Mouse (Mus musculus) midbrain, embryonic 15.5 days (tissue): ENCODE data around the gene Cnnm2. TPM values are rescaled to one million over a fixed set of nuclear protein-coding genes. Genes with fewer than 3 reads are reported as not detected.
A peak's percentile ranks its signal among the peaks of the same experiment; 100 is the strongest.

Experiments
- ATAC-seq: fragments of 200-750 bp; cut with Nextera tagmentation; replicated peaks from 2 replicates; pipeline ENCODE4 v1.8.0; 2017; ENCODE audit warnings: moderate TSS enrichment
- H3K27ac ChIP-seq: fragments of 300-500 bp; sonication (generic); 2 replicates; pipeline ENCODE4 v1.5.1; 2015; ENCODE audit warnings: mild to moderate bottlenecking, inconsistent platforms
- H3K27me3 ChIP-seq: fragments of 300-500 bp; sonication (generic); replicated peaks from 2 replicates; pipeline ENCODE4 v1.6.1; 2015; ENCODE audit warnings: inconsistent platforms
- H3K36me3 ChIP-seq: fragments of 300-500 bp; sonication (generic); replicated peaks from 2 replicates; pipeline ENCODE4 v1.6.1; 2015; ENCODE audit warnings: inconsistent platforms
- H3K4me1 ChIP-seq: fragments of 300-500 bp; sonication (generic); 2 replicates; pipeline ENCODE4 v1.6.1; 2015; ENCODE audit warnings: inconsistent platforms
- H3K4me2 ChIP-seq: fragments of 300-500 bp; sonication (generic); 2 replicates; pipeline ENCODE4 v1.6.1; 2015; ENCODE audit warnings: inconsistent platforms, mild to moderate bottlenecking, moderate library complexity
- H3K4me3 ChIP-seq: fragments of 300-500 bp; sonication (generic); 2 replicates; pipeline ENCODE4 v1.5.1; 2015; ENCODE audit warnings: mild to moderate bottlenecking, inconsistent platforms
- H3K9ac ChIP-seq: fragments of 300-500 bp; sonication (generic); 2 replicates; pipeline ENCODE4 v1.6.1; 2015; ENCODE audit warnings: mild to moderate bottlenecking, inconsistent platforms
- H3K9me3 ChIP-seq: fragments of 300-500 bp; sonication (generic); 2 replicates; pipeline ENCODE4 v1.6.1; 2016; ENCODE audit warnings: inconsistent platforms
- WGBS: fragments of 180-500 bp; shearing (Covaris S2); methylation state at CpG from one replicate; pipeline ENCODE4 v1.1.7; 2015; ENCODE audit warnings: mixed read lengths; 5-methylcytosine and 5-hydroxymethylcytosine counted together
- polyA plus RNA-seq: library from polyadenylated mRNA; unstranded; fragments of >200 nt; fragmentation: Nextera tagmentation; extraction: Ambion mirVana; gene quantifications from 2 replicates; pipeline ENCODE4 v1.2.1, GENCODE M21; 2015

Cnnm2 gene
- polyA plus RNA-seq, 1 experiment from 2014 or later = 7.8 TPM

- no peaks in the 10 kb centered on the region for H3K36me3 ChIP-seq
- H3K9ac ChIP-seq = peak overlapping the region; percentile 86
- H3K4me2 ChIP-seq = peak overlapping the region; percentile 96
- H3K9me3 ChIP-seq = no peaks in the 10 kb centered on the region
- peaks cover 40% of the 10 kb centered on the region for H3K4me1 ChIP-seq
- no peak for ATAC-seq
- H3K4me3 ChIP-seq = peak overlapping the region; percentile 87
- under 1% methylated on average over 36 of the region's 36 CpGs for WGBS
- H3K27me3 ChIP-seq = peaks cover 2% of the 10 kb centered on the region
- peak overlapping the region; percentile 95 for H3K27ac ChIP-seq
Measured at GRCm38 (mm10) chr19:46761971-46762290, 535 bp downstream of the Cnnm2 start.

- Histone ChIP-seq H3K36me3 (no peaks in the 10 kb centered on the region), H3K4me3 (peak overlapping the region; percentile 87), H3K4me2 (peak overlapping the region; percentile 96), H3K4me1 (peaks cover 44% of the 10 kb centered on the region), H3K27ac (peak overlapping the region; percentile 95), H3K27me3 (peaks cover 2% of the 10 kb centered on the region; the same call in 1 of the 2 replicates), H3K9ac (peak overlapping the region; percentile 86), H3K9me3 (no peaks in the 10 kb centered on the region)
- no peak for ATAC-seq
- under 1% methylated on average over 50 of the region's 50 CpGs for WGBS
Measured at GRCm38 (mm10) chr19:46762291-46762991, 1.0 kb downstream of the Cnnm2 start.

GRCm38 (mm10) chr19:46762992-46763342, 1.6 kb downstream of the Cnnm2 start:
- peak overlapping the region; percentile 95; the same call in 1 of the 2 replicates for H3K27ac ChIP-seq
- peak overlapping the region; percentile 96 for H3K4me2 ChIP-seq
- ATAC-seq = no peak
- H3K27me3 ChIP-seq = peaks cover 2% of the 10 kb centered on the region; the same call in 1 of the 2 replicates
- H3K9me3 ChIP-seq = no peaks in the 10 kb centered on the region
- peak overlapping the region; percentile 86 for H3K9ac ChIP-seq
- no peaks in the 10 kb centered on the region for H3K36me3 ChIP-seq
- peaks cover 45% of the 10 kb centered on the region for H3K4me1 ChIP-seq
- WGBS = under 1% methylated on average over 19 of the region's 19 CpGs
- H3K4me3 ChIP-seq = peak overlapping the region; percentile 87

- peaks cover 2% of the 10 kb centered on the region; the same call in 1 of the 2 replicates for H3K27me3 ChIP-seq
- H3K27ac ChIP-seq = no peak overlapping the region
- H3K4me2 ChIP-seq = peak overlapping the region; percentile 96
- whole genome bisulfite sequencing = 8% methylated on average over 7 of the region's 7 CpGs
- H3K36me3 ChIP-seq = no peaks in the 10 kb centered on the region
- peak overlapping the region; percentile 87 for H3K4me3 ChIP-seq
- no peaks in the 10 kb centered on the region for H3K9me3 ChIP-seq
- ATAC-seq = no peak
- peak overlapping the region; percentile 86; the same call in 1 of the 2 replicates for H3K9ac ChIP-seq
- H3K4me1 ChIP-seq = peaks cover 45% of the 10 kb centered on the region
Measured at GRCm38 (mm10) chr19:46763356-46763755, 2.0 kb downstream of the Cnnm2 start.

- Histone ChIP-seq H3K9me3 (no peaks in the 10 kb centered on the region), H3K27me3 (no peaks in the 10 kb centered on the region), H3K4me1 (peaks cover 45% of the 10 kb centered on the region), H3K4me3 (peak overlapping the region; percentile 87), H3K9ac (peak overlapping the region; percentile 1; the same call in 1 of the 2 replicates), H3K27ac (no peak overlapping the region), H3K36me3 (no peaks in the 10 kb centered on the region), H3K4me2 (peak overlapping the region; percentile 96)
- 47% methylated on average over 12 of the region's 12 CpGs for WGBS
- ATAC-seq = no peak
Measured at GRCm38 (mm10) chr19:46763932-46764762, 2.8 kb downstream of the Cnnm2 start.

GRCm38 (mm10) chr19:46764763-46765117, 3.3 kb downstream of the Cnnm2 start:
- Histone ChIP-seq H3K4me1 (peaks cover 45% of the 10 kb centered on the region), H3K9me3 (no peaks in the 10 kb centered on the region), H3K9ac (peak overlapping the region; percentile 1; the same call in 1 of the 2 replicates), H3K27ac (no peak overlapping the region), H3K4me3 (peak overlapping the region; percentile 87), H3K36me3 (no peaks in the 10 kb centered on the region), H3K4me2 (peak overlapping the region; percentile 96), H3K27me3 (no peaks in the 10 kb centered on the region)
- no peak for ATAC-seq
- 40% methylated on average over 9 of the region's 9 CpGs for WGBS

- no peak for ATAC-seq
- H3K4me3 ChIP-seq = no peak overlapping the region
- no peaks in the 10 kb centered on the region for H3K9me3 ChIP-seq
- 63% methylated on average over 5 of the region's 5 CpGs for WGBS
- no peak overlapping the region for H3K9ac ChIP-seq
- peak overlapping the region; percentile 26 for H3K4me2 ChIP-seq
- no peak overlapping the region for H3K27ac ChIP-seq
- no peaks in the 10 kb centered on the region for H3K36me3 ChIP-seq
- H3K4me1 ChIP-seq = peaks cover 45% of the 10 kb centered on the region
- no peaks in the 10 kb centered on the region for H3K27me3 ChIP-seq
Measured at GRCm38 (mm10) chr19:46766125-46766524, 4.7 kb downstream of the Cnnm2 start.

GRCm38 (mm10) chr19:46769759-46770158, 8.4 kb downstream of the Cnnm2 start:
- 89% methylated on average over 11 of the region's 11 CpGs for WGBS
- H3K4me3 ChIP-seq = no peak overlapping the region
- H3K9me3 ChIP-seq = no peaks in the 10 kb centered on the region
- H3K27ac ChIP-seq = no peak overlapping the region
- H3K4me2 ChIP-seq = no peak overlapping the region
- H3K36me3 ChIP-seq = no peaks in the 10 kb centered on the region
- H3K9ac ChIP-seq = no peak overlapping the region
- ATAC-seq = no peak
- H3K4me1 ChIP-seq = peaks cover 23% of the 10 kb centered on the region
- no peaks in the 10 kb centered on the region for H3K27me3 ChIP-seq

- H3K4me1 ChIP-seq = peaks cover 10% of the 10 kb centered on the region
- H3K4me2 ChIP-seq = no peak overlapping the region
- no peak overlapping the region for H3K4me3 ChIP-seq
- no peaks in the 10 kb centered on the region for H3K36me3 ChIP-seq
- no peak overlapping the region for H3K9ac ChIP-seq
- no peak for ATAC-seq
- H3K9me3 ChIP-seq = no peaks in the 10 kb centered on the region
- no peaks in the 10 kb centered on the region for H3K27me3 ChIP-seq
- 91% methylated on average over 6 of the region's 6 CpGs for WGBS
- no peak overlapping the region for H3K27ac ChIP-seq
Measured at GRCm38 (mm10) chr19:46771801-46772200, 10.4 kb downstream of the Cnnm2 start.

GRCm38 (mm10) chr19:46776391-46776790, 15.0 kb downstream of the Cnnm2 start:
- Histone ChIP-seq H3K27ac (no peak overlapping the region), H3K27me3 (no peaks in the 10 kb centered on the region), H3K4me2 (no peak overlapping the region), H3K9me3 (no peaks in the 10 kb centered on the region), H3K9ac (no peak overlapping the region), H3K36me3 (no peaks in the 10 kb centered on the region), H3K4me3 (no peak overlapping the region), H3K4me1 (peaks cover 4% of the 10 kb centered on the region; the same call in 1 of the 2 replicates)
- no peak for ATAC-seq
- WGBS = 60% methylated on average over 5 of the region's 5 CpGs

GRCm38 (mm10) chr19:46776850-46777249, 15.5 kb downstream of the Cnnm2 start:
- H3K4me2 ChIP-seq = no peak overlapping the region
- H3K4me3 ChIP-seq = no peak overlapping the region
- no peak overlapping the region for H3K9ac ChIP-seq
- H3K36me3 ChIP-seq = no peaks in the 10 kb centered on the region
- no peak overlapping the region for H3K27ac ChIP-seq
- H3K27me3 ChIP-seq = no peaks in the 10 kb centered on the region
- H3K4me1 ChIP-seq = peaks cover 4% of the 10 kb centered on the region; the same call in 1 of the 2 replicates
- no peak for ATAC-seq
- WGBS = 90% methylated on average over 3 of the region's 3 CpGs
- H3K9me3 ChIP-seq = no peaks in the 10 kb centered on the region

GRCm38 (mm10) chr19:46777928-46778680, 16.7 kb downstream of the Cnnm2 start:
- Histone ChIP-seq H3K9me3 (no peaks in the 10 kb centered on the region), H3K36me3 (no peaks in the 10 kb centered on the region), H3K4me1 (no peaks in the 10 kb centered on the region), H3K27ac (no peak overlapping the region), H3K4me3 (no peak overlapping the region), H3K4me2 (no peak overlapping the region), H3K27me3 (no peaks in the 10 kb centered on the region), H3K9ac (no peak overlapping the region)
- WGBS = 72% methylated on average over 12 of the region's 12 CpGs
- no peak for ATAC-seq
